ENCODE assay signal across 9 mouse cellular contexts in genomic region chr9:21803986-21804644, GRCm38 (mm10). TPM values are rescaled to one million over a fixed set of nuclear protein-coding genes. Genes with fewer than 3 reads are reported as not detected.
DNase-seq lines count a peak whose midpoint lies in the region; ATAC-seq lines count a peak whose summit lies in the region.
"Had no signal": no experiment of that assay in that cellular context is flagged by ENCODE, and none has a peak within 500 bp of the region (broad histone marks: within the 10 kb centered on the region; RNA-seq: fewer than 3 reads in every experiment).

No protein-coding gene starts in this region.

- H3K9me3 ChIP-seq in forebrain, embryonic 11.5 days (ENCODE audit: control insufficient read depth, low read length) = no peaks in the 10 kb centered on the region
- H3K9me3 ChIP-seq in heart, embryonic 16.5 days (replicated peaks; ENCODE audit: control insufficient read depth, low read length) = no peaks in the 10 kb centered on the region
- H3K9me3 ChIP-seq in liver, embryonic 16.5 days (replicated peaks; ENCODE audit: control insufficient read depth, low read length) = no peaks in the 10 kb centered on the region
- no peaks in the 10 kb centered on the region for H3K9me3 ChIP-seq in neural tube, embryonic 13.5 days

- ATAC-seq in CD4-positive, CD25-positive, alpha-beta regulatory T cell, adult 4 months = peak; percentile 79
- peak; percentile 94 for ATAC-seq in forebrain, embryonic 11.5 days (replicated peaks; ENCODE audit: low FRiP score)
- ATAC-seq in heart, embryonic 16.5 days (replicated peaks; ENCODE audit: extremely low read depth, insufficient read depth, low FRiP score) = peak; percentile 91
- ATAC-seq in liver, embryonic 16.5 days (ENCODE audit: low read depth) = peak; percentile 17; the same call in 1 of the 2 replicates
- ATAC-seq in neural tube, embryonic 13.5 days (ENCODE audit: low read depth) = peak; percentile 92

- 53% methylated on average over 13 of the region's 13 CpGs for WGBS in forebrain, embryonic 11.5 days
- WGBS in heart, embryonic 16.5 days = 24% methylated on average over 13 of the region's 13 CpGs
- WGBS in liver, embryonic 16.5 days (ENCODE audit: insufficient replicate concordance) = 38% methylated on average over 13 of the region's 13 CpGs
- WGBS in neural tube, embryonic 13.5 days = 46% methylated on average over 13 of the region's 13 CpGs

- no peaks in the 10 kb centered on the region for H3K36me3 ChIP-seq in forebrain, embryonic 11.5 days (ENCODE audit: control insufficient read depth, insufficient read depth, low read length)
- H3K36me3 ChIP-seq in heart, embryonic 16.5 days (ENCODE audit: control insufficient read depth, insufficient read depth) = no peaks in the 10 kb centered on the region
- H3K36me3 ChIP-seq in liver, embryonic 16.5 days (ENCODE audit: control insufficient read depth, insufficient read depth) = no peaks in the 10 kb centered on the region
- H3K36me3 ChIP-seq in neural tube, embryonic 13.5 days = no peaks in the 10 kb centered on the region

- no peak overlapping the region for H3K4me3 ChIP-seq in forebrain, embryonic 11.5 days (ENCODE audit: low read depth, low read length)
- peak overlapping the region; percentile 25 for H3K4me3 ChIP-seq in heart, embryonic 16.5 days (ENCODE audit: low read length)
- no peak overlapping the region for H3K4me3 ChIP-seq in liver, embryonic 16.5 days (ENCODE audit: low read depth, low read length)
- H3K4me3 ChIP-seq in neural tube, embryonic 13.5 days = no peak overlapping the region
- H3K4me3 ChIP-seq: erythroblast, embryonic 14.5 days had no signal

- H3K4me2 ChIP-seq in forebrain, embryonic 11.5 days (ENCODE audit: low read depth, low read length, severe bottlenecking) = no peak overlapping the region
- peak overlapping the region; percentile 56 for H3K4me2 ChIP-seq in heart, embryonic 16.5 days (ENCODE audit: low read depth, low read length)
- H3K4me2 ChIP-seq in liver, embryonic 16.5 days (ENCODE audit: low read depth, low read length) = no peak overlapping the region
- H3K4me2 ChIP-seq in neural tube, embryonic 13.5 days = no peak overlapping the region

- 0 out of 2 replicates have a peak, but pooled peaks cover 2% of the 10 kb centered on the region for H3K4me1 ChIP-seq in forebrain, embryonic 11.5 days (replicated peaks; ENCODE audit: control insufficient read depth, insufficient read depth, low read length)
- H3K4me1 ChIP-seq in heart, embryonic 16.5 days (ENCODE audit: control insufficient read depth, insufficient read depth, low read length) = peaks cover 6% of the 10 kb centered on the region
- H3K4me1 ChIP-seq in liver, embryonic 16.5 days (ENCODE audit: control insufficient read depth, low read depth, low read length) = peaks cover 4% of the 10 kb centered on the region; the same call in 1 of the 2 replicates
- H3K4me1 ChIP-seq in neural tube, embryonic 13.5 days (replicated peaks) = 0 out of 2 replicates have a peak, but pooled peaks cover 3% of the 10 kb centered on the region

- peak overlapping the region; percentile 29; the same call in 1 of the 2 replicates for H3K9ac ChIP-seq in forebrain, embryonic 11.5 days (ENCODE audit: low read length)
- H3K9ac ChIP-seq in heart, embryonic 16.5 days (ENCODE audit: low read length) = peak overlapping the region; percentile 60
- no peak overlapping the region for H3K9ac ChIP-seq in liver, embryonic 16.5 days (ENCODE audit: low read depth, low read length)
- peak overlapping the region; percentile 35; the same call in 1 of the 2 replicates for H3K9ac ChIP-seq in neural tube, embryonic 13.5 days

- H3K27ac ChIP-seq in forebrain, embryonic 11.5 days (ENCODE audit: low read depth, low read length) = no peak overlapping the region
- H3K27ac ChIP-seq in heart, embryonic 16.5 days (ENCODE audit: low read length) = peak overlapping the region; percentile 76
- H3K27ac ChIP-seq in liver, embryonic 16.5 days (ENCODE audit: low read length) = no peak overlapping the region
- no peak overlapping the region for H3K27ac ChIP-seq in neural tube, embryonic 13.5 days (replicated peaks)

- peak; percentile 83 for DNase-seq in c-Kit-positive CD71-negative TER-119-negative erythroid progenitor cells, embryonic 14.5 days (ENCODE audit: low read depth)
- peak; percentile 88 for DNase-seq in forebrain, embryonic 11.5 days (ENCODE audit: low spot score)
- peak; percentile 76 to 91 for DNase-seq in kidney, postnatal 36 days
- peak; percentile 79 for DNase-seq in telencephalon, adult 2 months (ENCODE audit: low read depth, low spot score)

- H3K27me3 ChIP-seq in forebrain, embryonic 11.5 days (ENCODE audit: control insufficient read depth, insufficient read depth, low read length) = no peaks in the 10 kb centered on the region
- no peaks in the 10 kb centered on the region for H3K27me3 ChIP-seq in heart, embryonic 16.5 days (ENCODE audit: control insufficient read depth, insufficient read depth, low read length)
- no peaks in the 10 kb centered on the region for H3K27me3 ChIP-seq in liver, embryonic 16.5 days (ENCODE audit: control insufficient read depth, insufficient read depth, low read depth, low read length)
- no peaks in the 10 kb centered on the region for H3K27me3 ChIP-seq in neural tube, embryonic 13.5 days

RNA-seq across cellular contexts. Expression of gene Kank2, which starts 5.6 kb away (rescaled TPM):
- polyA plus RNA-seq in CD4-positive, CD25-positive, alpha-beta regulatory T cell, adult 4 months (2017; shearing (Covaris generic)) = not detected
- 5.1 and 5.9 TPM in 2 replicates for polyA plus RNA-seq in forebrain, embryonic 11.5 days (2014; fragmentation: Nextera tagmentation; extraction: Ambion mirVana)
- 16.6 and 21.8 TPM in 2 replicates for polyA plus RNA-seq in heart, embryonic 16.5 days (2015; fragmentation: Nextera tagmentation; extraction: Ambion mirVana)
- 3.8 and 5.0 TPM in 2 replicates for polyA plus RNA-seq in liver, embryonic 16.5 days (2015; fragmentation: Nextera tagmentation; extraction: Ambion mirVana)
- 5.3 and 5.9 TPM in 2 replicates for polyA plus RNA-seq in neural tube, embryonic 13.5 days (2015; fragmentation: Nextera tagmentation; extraction: Ambion mirVana)

RNA-seq across cellular contexts. Expression of gene Angptl8, which starts 31.2 kb away (rescaled TPM):
- polyA plus RNA-seq in CD4-positive, CD25-positive, alpha-beta regulatory T cell, adult 4 months (2017; shearing (Covaris generic)) = not detected
- polyA plus RNA-seq in forebrain, embryonic 11.5 days (2014; fragmentation: Nextera tagmentation; extraction: Ambion mirVana) = 0.60 TPM in 1 of 2 replicates, not detected in the other
- 1.7 and 2.4 TPM in 2 replicates for polyA plus RNA-seq in heart, embryonic 16.5 days (2015; fragmentation: Nextera tagmentation; extraction: Ambion mirVana)
- 51.1 and 55.7 TPM in 2 replicates for polyA plus RNA-seq in liver, embryonic 16.5 days (2015; fragmentation: Nextera tagmentation; extraction: Ambion mirVana)
- 0.46 and 0.72 TPM in 2 replicates for polyA plus RNA-seq in neural tube, embryonic 13.5 days (2015; fragmentation: Nextera tagmentation; extraction: Ambion mirVana)

RNA-seq across cellular contexts. Expression of gene Spc24, which starts 44.0 kb away (rescaled TPM):
- polyA plus RNA-seq in CD4-positive, CD25-positive, alpha-beta regulatory T cell, adult 4 months (2017; shearing (Covaris generic)) = 10 to 100 TPM in 1 of 2 experiments, 1 to 10 TPM in 1; 6.5 to 13.5 TPM
- polyA plus RNA-seq in forebrain, embryonic 11.5 days (2014; fragmentation: Nextera tagmentation; extraction: Ambion mirVana) = 138 and 162 TPM in 2 replicates
- 91.4 and 93.2 TPM in 2 replicates for polyA plus RNA-seq in heart, embryonic 16.5 days (2015; fragmentation: Nextera tagmentation; extraction: Ambion mirVana)
- polyA plus RNA-seq in liver, embryonic 16.5 days (2015; fragmentation: Nextera tagmentation; extraction: Ambion mirVana) = 68.0 and 75.7 TPM in 2 replicates
- 17.5 and 21.0 TPM in 2 replicates for polyA plus RNA-seq in neural tube, embryonic 13.5 days (2015; fragmentation: Nextera tagmentation; extraction: Ambion mirVana)

RNA-seq across cellular contexts. Expression of gene Dock6, which starts 48.3 kb away (rescaled TPM):
- 1 to 10 TPM in 1 of 2 experiments, under 1 TPM in 1; 0.61 to 1.4 TPM for polyA plus RNA-seq in CD4-positive, CD25-positive, alpha-beta regulatory T cell, adult 4 months (2017; shearing (Covaris generic))
- polyA plus RNA-seq in forebrain, embryonic 11.5 days (2014; fragmentation: Nextera tagmentation; extraction: Ambion mirVana) = 25.5 and 27.5 TPM in 2 replicates
- polyA plus RNA-seq in heart, embryonic 16.5 days (2015; fragmentation: Nextera tagmentation; extraction: Ambion mirVana) = 45.2 and 46.2 TPM in 2 replicates
- 5.0 and 5.3 TPM in 2 replicates for polyA plus RNA-seq in liver, embryonic 16.5 days (2015; fragmentation: Nextera tagmentation; extraction: Ambion mirVana)
- polyA plus RNA-seq in neural tube, embryonic 13.5 days (2015; fragmentation: Nextera tagmentation; extraction: Ambion mirVana) = 21.3 and 22.8 TPM in 2 replicates

Comparison
In these comparisons a context has a peak if more than half of its experiments do, and no peak if none do; other contexts are left out.
1. ATAC-seq: peak in every context shown above with its lines; median percentile 94 in forebrain, embryonic 11.5 days; 92 in neural tube, embryonic 13.5 days; 91 in heart, embryonic 16.5 days; 79 in CD4-positive, CD25-positive, alpha-beta regulatory T cell, adult 4 months; 17 in liver, embryonic 16.5 days.
2. RNA of gene Angptl8, which starts 31.2 kb away (polyA plus RNA-seq): 51.1 to 55.7 TPM in liver, embryonic 16.5 days; 1.7 to 2.4 TPM in heart, embryonic 16.5 days, 0.60 TPM in forebrain, embryonic 11.5 days, 0.46 to 0.72 TPM in neural tube, embryonic 13.5 days and not detected in CD4-positive, CD25-positive, alpha-beta regulatory T cell, adult 4 months; every median in the first group is over 10 times any median in the second.
3. Peak in every context shown above with its lines, with median percentiles within 50 percentile points of each other: DNase-seq.